Mouse (Mus musculus) liver, postnatal 0 days (tissue): ENCODE measurements at regions not wholly inside any gene's neighbourhood (a gene's known extent, or its start where the extent isn't known, plus 50 kb on each side); places are given as distances from the start of the nearest gene placed in this dataset.

Experiments
- CTCF ChIP-seq: sonication (generic); IDR thresholded peaks from 2 replicates; pipeline ENCODE4 v1.5.1; 2016; ENCODE audit warnings: antibody characterized with exemption, low read depth
- EP300 ChIP-seq: IDR thresholded peaks from 2 replicates; pipeline ENCODE4 v1.6.1; 2016; ENCODE audit warnings: antibody characterized with exemption, low read depth, mild to moderate bottlenecking

GRCm38 (mm10) chr10:29981539-29981938, 218.8 kb downstream of the Cenpw start:
- TF ChIP-seq CTCF (no peak), EP300 (no peak)
